In the genomic region with DNA sequence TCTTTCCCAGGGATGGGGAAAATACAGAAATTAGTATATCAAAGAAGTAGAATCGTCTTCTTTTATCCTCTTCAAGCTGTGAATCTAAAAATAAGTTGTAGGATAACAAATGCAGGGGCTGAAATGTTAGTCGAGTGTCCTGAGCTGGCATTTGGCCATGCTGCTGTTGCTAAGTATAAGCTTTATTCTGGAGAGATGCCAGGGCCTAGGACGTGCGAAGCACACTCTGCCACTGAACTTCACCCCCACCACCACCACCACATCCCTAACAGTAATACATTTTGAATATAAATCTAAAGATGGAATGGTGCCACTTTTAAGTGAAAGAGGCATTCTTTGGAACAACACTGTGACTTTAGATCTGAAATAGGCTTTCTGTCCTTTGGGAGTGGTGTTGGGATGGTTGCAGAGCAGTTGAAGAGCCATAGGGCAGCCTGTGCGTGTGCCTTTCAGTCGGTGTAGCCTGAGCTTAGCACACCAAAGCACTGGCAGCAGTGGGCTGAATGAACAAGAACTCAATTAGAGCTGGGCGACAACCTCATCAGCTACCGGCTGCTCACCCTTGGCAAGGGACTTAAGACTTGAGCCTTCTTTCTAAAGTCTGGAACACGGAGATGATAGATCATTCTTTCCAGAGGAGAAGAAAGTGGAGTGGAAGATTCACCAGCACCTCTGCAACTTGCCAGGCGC, we compare ENCODE assay signal across 10 mouse cellular contexts.
DNase-seq lines count a peak whose midpoint lies in the region; ATAC-seq and TF ChIP-seq lines count a peak whose summit lies in the region.
"Had no signal": no experiment of that assay in that cellular context is flagged by ENCODE, and none has a peak within 500 bp of the region (broad histone marks: within the 10 kb centered on the region; RNA-seq: fewer than 3 reads in every experiment).

No protein-coding gene starts in this region.

- no peaks in the 10 kb centered on the region for H3K9me3 ChIP-seq in kidney, embryonic 16.5 days (ENCODE audit: low read length)
- no peaks in the 10 kb centered on the region for H3K9me3 ChIP-seq in midbrain, postnatal 0 days (ENCODE audit: low read length)
- H3K9me3 ChIP-seq: liver, embryonic 13.5 days had no signal

- DNase-seq in kidney, adult 2 months = peak; percentile 24
- peak; percentile 65 to 69 for DNase-seq in heart, adult 18-20 months
- peak; percentile 12 for DNase-seq in kidney, adult 9 months
- DNase-seq in midbrain, postnatal 0 days (ENCODE audit: low spot score) = peak; percentile 60
- no peak for DNase-seq in urinary bladder, postnatal 25 days (ENCODE audit: low spot score)
- no peak for DNase-seq in liver
- no peak for DNase-seq in adrenal gland, adult 18-20 months (ENCODE audit: low spot score in 2 of 2)
- DNase-seq: liver, embryonic 13.5 days had no signal

- no peaks in the 10 kb centered on the region for H3K27me3 ChIP-seq in kidney, adult 2 months (replicated peaks; ENCODE audit: control insufficient read depth, insufficient read depth, low read length)
- no peaks in the 10 kb centered on the region for H3K27me3 ChIP-seq in kidney, embryonic 16.5 days (ENCODE audit: insufficient read depth, low read length)
- no peaks in the 10 kb centered on the region for H3K27me3 ChIP-seq in midbrain, postnatal 0 days (ENCODE audit: insufficient read depth, low read length)
- H3K27me3 ChIP-seq: liver, embryonic 13.5 days had no signal

- ATAC-seq in kidney, embryonic 16.5 days (ENCODE audit: low FRiP score, low TSS enrichment) = no peak
- no peak for ATAC-seq in midbrain, postnatal 0 days (ENCODE audit: low FRiP score)

- 53% methylated on average over 10 of the region's 10 CpGs for WGBS in kidney, adult 2 months
- 70% methylated on average over 10 of the region's 10 CpGs for WGBS in kidney, embryonic 16.5 days
- WGBS in midbrain, postnatal 0 days = 54% methylated on average over 10 of the region's 10 CpGs

- H3K9ac ChIP-seq in kidney, embryonic 16.5 days (replicated peaks; ENCODE audit: low read length) = no peak overlapping the region
- H3K9ac ChIP-seq in midbrain, postnatal 0 days (replicated peaks; ENCODE audit: low read length, poor library complexity, severe bottlenecking) = no peak overlapping the region
- H3K9ac ChIP-seq: liver, embryonic 13.5 days had no signal

- no peaks in the 10 kb centered on the region for H3K4me1 ChIP-seq in kidney, adult 2 months (ENCODE audit: control insufficient read depth, insufficient read depth, low read length)
- H3K4me1 ChIP-seq in kidney, embryonic 16.5 days (ENCODE audit: insufficient read depth, low read length) = no peaks in the 10 kb centered on the region
- H3K4me1 ChIP-seq in midbrain, postnatal 0 days (ENCODE audit: insufficient read depth, low read length) = no peaks in the 10 kb centered on the region
- H3K4me1 ChIP-seq: liver, embryonic 13.5 days had no signal

- H3K4me2 ChIP-seq in kidney, embryonic 16.5 days (replicated peaks; ENCODE audit: low read depth, low read length) = no peak overlapping the region
- H3K4me2 ChIP-seq in midbrain, postnatal 0 days (ENCODE audit: low read depth, low read length, poor library complexity, severe bottlenecking) = no peak overlapping the region
- H3K4me2 ChIP-seq: liver, embryonic 13.5 days had no signal

- TF ChIP-seq CTCF in kidney, adult 2 months (conservative IDR thresholded peaks at IDR 0.05; ENCODE audit: insufficient read depth, insufficient read length, low read depth, low read length) = no peak
- TF ChIP-seq CTCF in midbrain, postnatal 0 days (IDR thresholded peaks at IDR 0.05) = no peak

- H3K4me3 ChIP-seq in kidney, adult 2 months (ENCODE audit: insufficient read depth, low read depth, low read length) = no peak overlapping the region
- no peak overlapping the region for H3K4me3 ChIP-seq in kidney, embryonic 16.5 days (ENCODE audit: low read length)
- H3K4me3 ChIP-seq in midbrain, postnatal 0 days (ENCODE audit: low read depth, low read length) = no peak overlapping the region
- H3K4me3 ChIP-seq: liver, embryonic 13.5 days had no signal

- no peak overlapping the region for H3K27ac ChIP-seq in kidney, adult 2 months (ENCODE audit: insufficient read depth, low read depth, low read length)
- H3K27ac ChIP-seq in kidney, embryonic 16.5 days (ENCODE audit: low read length) = no peak overlapping the region
- H3K27ac ChIP-seq in midbrain, postnatal 0 days (ENCODE audit: low read depth, low read length) = no peak overlapping the region
- H3K27ac ChIP-seq: liver, embryonic 13.5 days had no signal

- H3K36me3 ChIP-seq in kidney, adult 2 months (ENCODE audit: control insufficient read depth, insufficient read depth, low read length) = no peaks in the 10 kb centered on the region
- H3K36me3 ChIP-seq in kidney, embryonic 16.5 days (ENCODE audit: insufficient read depth, low read length) = no peaks in the 10 kb centered on the region
- no peaks in the 10 kb centered on the region for H3K36me3 ChIP-seq in midbrain, postnatal 0 days (ENCODE audit: insufficient read depth, low read length)
- H3K36me3 ChIP-seq: G1E; liver, embryonic 13.5 days had no signal

- TF ChIP-seq POLR2A in kidney, adult 2 months (IDR thresholded peaks at IDR 0.05; ENCODE audit: low read depth, low read length) = no peak

Comparison
In these comparisons a context has a peak if more than half of its experiments do, and no peak if none do; other contexts are left out.
1. DNase-seq: peak in kidney, adult 2 months (single experiment), heart, adult 18-20 months (2 of 2), kidney, adult 9 months (single experiment) and midbrain, postnatal 0 days (single experiment); none in urinary bladder, postnatal 25 days (single experiment), liver (single experiment) and adrenal gland, adult 18-20 months (0 of 2).